ENCODE assay signal across 24 mouse cellular contexts in the genomic region with DNA sequence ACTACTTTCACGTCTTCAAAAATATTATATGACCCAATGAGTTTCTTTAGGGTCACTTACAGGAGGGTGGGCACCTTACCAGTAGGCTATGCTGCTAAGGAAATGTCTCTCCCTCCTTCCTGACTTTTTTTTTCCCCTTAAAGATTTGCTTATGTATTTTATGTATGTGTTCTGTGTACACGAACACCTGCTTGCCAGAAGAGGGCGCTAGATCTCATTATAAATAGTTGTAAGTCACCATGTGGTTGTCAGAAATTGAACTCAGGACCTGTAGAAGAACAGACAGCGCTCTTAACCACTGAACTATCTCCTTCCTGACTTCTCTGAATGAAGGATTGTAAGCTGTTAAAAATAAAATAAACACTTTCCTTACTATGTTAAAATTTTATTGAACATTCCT. TPM values are rescaled to one million over a fixed set of nuclear protein-coding genes. Genes with fewer than 3 reads are reported as not detected.
A peak's percentile ranks its signal among the peaks of the same experiment; 100 is the strongest.
DNase-seq lines count a peak whose midpoint lies in the region; ATAC-seq and TF ChIP-seq lines count a peak whose summit lies in the region.
"Had no signal": no experiment of that assay in that cellular context is flagged by ENCODE, and none has a peak within 500 bp of the region (broad histone marks: within the 10 kb centered on the region; RNA-seq: fewer than 3 reads in every experiment).

No protein-coding gene starts in this region.

- peak; percentile 21 for TF ChIP-seq RAD21 in MEL (IDR thresholded peaks at IDR 0.05; ENCODE audit: low read depth, low read length)

- 46% methylated on average over 4 of the region's 4 CpGs for WGBS in limb, embryonic 12.5 days
- WGBS in limb, embryonic 10.5 days, result 55% methylated on average over 4 of the region's 4 CpGs

- no peaks in the 10 kb centered on the region for H3K4me1 ChIP-seq in limb, embryonic 12.5 days (replicated peaks)
- no peaks in the 10 kb centered on the region for H3K4me1 ChIP-seq in limb, embryonic 10.5 days
- peaks cover 0 to 6% of the 10 kb centered on the region in 2 experiments; a peak in 1 of 4 replicates for H3K4me1 ChIP-seq in MEL (ENCODE audit: control insufficient read depth in 1 of 2, insufficient read depth in 2 of 2, low read length in 2 of 2)
- H3K4me1 ChIP-seq: forebrain, embryonic 15.5 days; heart, embryonic 12.5 days; hindbrain, embryonic 13.5 days; liver, embryonic 15.5 days; neural tube, embryonic 15.5 days had no signal

- H3K79me2 ChIP-seq in MEL (ENCODE audit: control insufficient read depth, insufficient read depth, low read length, poor library complexity), result no peaks in the 10 kb centered on the region

- no peak overlapping the region for H3K4me3 ChIP-seq in limb, embryonic 12.5 days (replicated peaks)
- H3K4me3 ChIP-seq in limb, embryonic 10.5 days, result no peak overlapping the region
- H3K4me3 ChIP-seq in MEL (ENCODE audit: control insufficient read depth in 1 of 2, insufficient read depth in 1 of 2, low read depth in 2 of 2, low read length in 2 of 2), result no peak overlapping the region
- H3K4me3 ChIP-seq: forebrain, embryonic 15.5 days; heart, embryonic 12.5 days; hindbrain, embryonic 13.5 days; liver, embryonic 15.5 days; megakaryocyte, embryonic 14.5 days; neural tube, embryonic 15.5 days had no signal

- peak in 2 of 3 experiments; percentile 35 to 54; a peak in 4 of 6 replicates for TF ChIP-seq CTCF in MEL (IDR thresholded peaks at IDR 0.05 in 2 of 3, conservative IDR thresholded peaks at IDR 0.05 in 1 of 3; ENCODE audit: control insufficient read depth in 1 of 3, insufficient read depth in 1 of 3, low read depth in 2 of 3, low read length in 3 of 3, poor library complexity in 1 of 3, severe bottlenecking in 1 of 3)

- H3K36me3 ChIP-seq in limb, embryonic 12.5 days, result no peaks in the 10 kb centered on the region
- no peaks in the 10 kb centered on the region for H3K36me3 ChIP-seq in limb, embryonic 10.5 days
- no peaks in the 10 kb centered on the region for H3K36me3 ChIP-seq in MEL (ENCODE audit: control insufficient read depth in 1 of 2, insufficient read depth in 2 of 2, low read length in 2 of 2)
- H3K36me3 ChIP-seq: forebrain, embryonic 15.5 days; heart, embryonic 12.5 days; hindbrain, embryonic 13.5 days; liver, embryonic 15.5 days; neural tube, embryonic 15.5 days had no signal

- H3K27me3 ChIP-seq in limb, embryonic 12.5 days, result peaks cover 18% of the 10 kb centered on the region
- peaks cover 69% of the 10 kb centered on the region for H3K27me3 ChIP-seq in limb, embryonic 10.5 days (ENCODE audit: low read depth, poor library complexity, severe bottlenecking)
- H3K27me3 ChIP-seq in MEL (ENCODE audit: control insufficient read depth in 1 of 2, insufficient read depth in 2 of 2, low read length in 2 of 2), result no peaks in the 10 kb centered on the region; a peak in 1 of 4 replicates
- H3K27me3 ChIP-seq: CH12.LX; forebrain, embryonic 15.5 days; heart, embryonic 12.5 days; hindbrain, embryonic 13.5 days; liver, embryonic 15.5 days; neural tube, embryonic 15.5 days had no signal

- H3K27ac ChIP-seq in limb, embryonic 12.5 days, result peak overlapping the region; percentile 50; the same call in 1 of the 2 replicates
- H3K27ac ChIP-seq in limb, embryonic 10.5 days, result no peak overlapping the region
- H3K27ac ChIP-seq in MEL (ENCODE audit: control insufficient read depth, low read depth, low read length), result no peak overlapping the region
- H3K27ac ChIP-seq: forebrain, embryonic 15.5 days; hindbrain, embryonic 13.5 days; liver, embryonic 15.5 days; neural tube, embryonic 15.5 days had no signal

- TF ChIP-seq POLR2A in MEL (IDR thresholded peaks at IDR 0.05; ENCODE audit: control insufficient read depth in 1 of 2, insufficient read depth in 1 of 2, low read depth in 1 of 2, low read length in 2 of 2, poor library complexity in 1 of 2), result no peak

- no peak overlapping the region for H3K9ac ChIP-seq in limb, embryonic 12.5 days (replicated peaks)
- no peak overlapping the region for H3K9ac ChIP-seq in MEL (ENCODE audit: control insufficient read depth, low read depth, low read length, poor library complexity, severe bottlenecking)
- H3K9ac ChIP-seq: forebrain, embryonic 15.5 days; heart, embryonic 12.5 days; hindbrain, embryonic 13.5 days; liver, embryonic 15.5 days; neural tube, embryonic 15.5 days had no signal

- H3K9me3 ChIP-seq in limb, embryonic 12.5 days, result no peaks in the 10 kb centered on the region
- H3K9me3 ChIP-seq in limb, embryonic 10.5 days (replicated peaks), result no peaks in the 10 kb centered on the region
- H3K9me3 ChIP-seq in MEL (replicated peaks; ENCODE audit: insufficient read depth, low read length), result no peaks in the 10 kb centered on the region
- H3K9me3 ChIP-seq: forebrain, embryonic 15.5 days; heart, embryonic 12.5 days; hindbrain, embryonic 13.5 days; liver, embryonic 15.5 days; megakaryocyte, embryonic 14.5 days; neural tube, embryonic 15.5 days had no signal

- ATAC-seq in limb, embryonic 12.5 days (ENCODE audit: insufficient number of reproducible peaks, insufficient read depth, low FRiP score, low TSS enrichment, low read depth), result no peak
- ATAC-seq: forebrain, embryonic 15.5 days; intestine, embryonic 16.5 days; lung, postnatal 0 days; midbrain, embryonic 16.5 days had no signal

- DNase-seq in limb, embryonic 10.5 days (ENCODE audit: low spot score), result no peak
- peak; percentile 55 for DNase-seq in MEL (ENCODE audit: low read depth, low spot score)
- DNase-seq in ZHBTc4 (ENCODE audit: low read depth, low spot score), result peak; percentile 32
- no peak for DNase-seq in retina, postnatal 1 day
- no peak for DNase-seq in left cerebral cortex, adult 11 months (ENCODE audit: low spot score)
- DNase-seq in testis, postnatal 10 days (ENCODE audit: low spot score), result no peak
- DNase-seq: adrenal gland, postnatal 25 days; cerebellum, adult 18-20 months; cerebellum, postnatal 25 days; embryo, embryonic 11 days; gastrocnemius, postnatal 36 days; heart, postnatal 14 days; layer of hippocampus, postnatal 36 days had no signal

- TF ChIP-seq EP300 in MEL (IDR thresholded peaks at IDR 0.05; ENCODE audit: low read depth in 1 of 2, low read length in 2 of 2), result no peak

- no peak overlapping the region for H3K4me2 ChIP-seq in limb, embryonic 12.5 days
- H3K4me2 ChIP-seq: forebrain, embryonic 15.5 days; heart, embryonic 12.5 days; hindbrain, embryonic 13.5 days; liver, embryonic 15.5 days; neural tube, embryonic 15.5 days had no signal

TF ChIP-seq in MEL, 35 proteins besides CTCF, POLR2A, EP300 and RAD21:
- TF ChIP-seq MYC (IDR thresholded peaks at IDR 0.05; ENCODE audit: low read depth, low read length) (0 out of 2 replicates have a peak, but pooled peaks have one; percentile 43), NRF1 (IDR thresholded peaks at IDR 0.05; ENCODE audit: insufficient read depth, low read depth, low read length, poor library complexity, severe bottlenecking) (no peak), ELF1 (IDR thresholded peaks at IDR 0.05; ENCODE audit: low read depth, low read length) (no peak), SMC3 (IDR thresholded peaks at IDR 0.05; ENCODE audit: low read depth, low read length) (peak; percentile 42), MXI1 (IDR thresholded peaks at IDR 0.05; ENCODE audit: low read depth, low read length) (no peak), ZC3H11A (IDR thresholded peaks at IDR 0.05; ENCODE audit: low read depth, low read length) (peak; percentile 39; the same call in 1 of the 2 replicates)
TF ChIP-seq in MEL: peak in this region for 3.

RNA-seq across cellular contexts. Expression of a gene that starts 23.0 kb away (rescaled TPM):
- polyA plus RNA-seq in limb, embryonic 12.5 days (2016; fragmentation: Nextera tagmentation; extraction: Ambion mirVana), result 85.8 and 94.1 TPM in 2 replicates
- polyA plus RNA-seq in limb, embryonic 10.5 days (2016; fragmentation: Nextera tagmentation; extraction: Ambion mirVana), result 68.1 and 70.2 TPM in 2 replicates
- total RNA-seq in MEL (2012; rRNA removed), result 25.8 and 27.5 TPM in 2 replicates
- 10 to 100 TPM in 1 of 2 experiments, not detected in 1; 96.4 TPM for polyA plus RNA-seq in MEL (2012; ENCODE audit: insufficient read depth in 1 of 2, insufficient read length in 2 of 2, low read depth in 1 of 2, low replicate concordance in 2 of 2, missing spikeins in 1 of 2)

RNA-seq across cellular contexts. Expression of a gene that starts 46.3 kb away (rescaled TPM):
- 0.86 and 1.2 TPM in 2 replicates for polyA plus RNA-seq in limb, embryonic 12.5 days (2016; fragmentation: Nextera tagmentation; extraction: Ambion mirVana)
- 0.19 and 0.34 TPM in 2 replicates for polyA plus RNA-seq in limb, embryonic 10.5 days (2016; fragmentation: Nextera tagmentation; extraction: Ambion mirVana)
- 0.23 and 0.50 TPM in 2 replicates for total RNA-seq in MEL (2012; rRNA removed)
- under 1 TPM in 1 of 2 experiments, not detected in 1; 0.31 TPM for polyA plus RNA-seq in MEL (2012; ENCODE audit: insufficient read depth in 1 of 2, insufficient read length in 2 of 2, low read depth in 1 of 2, low replicate concordance in 2 of 2, missing spikeins in 1 of 2)

Comparison
In these comparisons a context has a peak if more than half of its experiments do, and no peak if none do; other contexts are left out.
1. DNase-seq: peak in MEL (single experiment) and ZHBTc4 (single experiment); none in limb, embryonic 10.5 days (single experiment), retina, postnatal 1 day (single experiment), left cerebral cortex, adult 11 months (single experiment) and testis, postnatal 10 days (single experiment).